Mouse (Mus musculus) cerebellum, adult 2 months (tissue): ENCODE measurements at regions not wholly inside any gene's neighbourhood (a gene's known extent, or its start where the extent isn't known, plus 50 kb on each side); places are given as distances from the start of the nearest gene placed in this dataset.

ENCODE experiments used
- CTCF ChIP-seq: fragments of 200-500 bp; IDR thresholded peaks from 2 replicates; pipeline ENCODE4 v1.5.1; 2011; ENCODE audit warnings: low read depth, mild to moderate bottlenecking, control low read depth, low read length, moderate library complexity, borderline replicate concordance; ENCODE audit not compliant: insufficient read depth
- POLR2A ChIP-seq: fragments of 200-500 bp; IDR thresholded peaks from 2 replicates; pipeline ENCODE4 v1.6.1; 2011; ENCODE audit warnings: low read length, control low read depth, borderline replicate concordance; ENCODE audit not compliant: insufficient read depth

- TF ChIP-seq POLR2A, result no peak
- TF ChIP-seq CTCF, result no peak
Measured at GRCm38 (mm10) chr1:61298779-61299178, 321.1 kb downstream of the Icos start.
